Mouse (Mus musculus): ENCODE measurements around the gene Jtb.
"Not testable (repeated sequence)": the region's sequence is repeated elsewhere in the genome, so short reads cannot be mapped to it uniquely, and the experiment has no call there.

Jtb gene

GRCm38 (mm10) chr3:90224331-90224730 lies 7.1 kb upstream of the Jtb start:
- DNase-seq (ENCODE audit: low read depth), result no peak

- no peak for DNase-seq (ENCODE audit: low read depth)
Measured at GRCm38 (mm10) chr3:90231075-90231474, 322 bp upstream of the Jtb start.

- DNase-seq (ENCODE audit: low read depth), result no peak
Measured at GRCm38 (mm10) chr3:90241251-90241650, 9.9 kb downstream of the Jtb start.

- DNase-seq (ENCODE audit: low read depth), result no peak
Measured at GRCm38 (mm10) chr3:90241669-90242358, 10.4 kb downstream of the Jtb start.

- DNase-seq (ENCODE audit: low read depth), result no peak
Measured at GRCm38 (mm10) chr3:90242984-90243775, 11.8 kb downstream of the Jtb start, which contains the start of gene Creb3l4. Gene Creb3l4, minus strand, starts transcription at chr3:90243512.

- DNase-seq (ENCODE audit: low read depth), result no peak
Measured at GRCm38 (mm10) chr3:90245406-90245805, 14.0 kb downstream of the Jtb start.

GRCm38 (mm10) chr3:90247630-90247959 lies 16.2 kb downstream of the Jtb start:
- DNase-seq (ENCODE audit: low read depth), result no peak

GRCm38 (mm10) chr3:90247960-90248745 lies 16.8 kb downstream of the Jtb start, which contains the start of gene Slc39a1:
Gene Slc39a1, plus strand, starts transcription at chr3:90248172.
- DNase-seq (ENCODE audit: low read depth), result peak; percentile 93

- DNase-seq (ENCODE audit: low read depth), result peak; percentile 55
Measured at GRCm38 (mm10) chr3:90248746-90249100, 17.3 kb downstream of the Jtb start.

- DNase-seq (ENCODE audit: low read depth), result no peak
Measured at GRCm38 (mm10) chr3:90250791-90251190, 19.4 kb downstream of the Jtb start.

GRCm38 (mm10) chr3:90251731-90252226 lies 20.4 kb downstream of the Jtb start:
- not testable (repeated sequence) for DNase-seq (ENCODE audit: low read depth)

GRCm38 (mm10) chr3:90252659-90253058 lies 21.3 kb downstream of the Jtb start:
- not testable (repeated sequence) for DNase-seq (ENCODE audit: low read depth)

- DNase-seq (ENCODE audit: low read depth), result not testable (repeated sequence)
Measured at GRCm38 (mm10) chr3:90253174-90253573, 21.8 kb downstream of the Jtb start.

GRCm38 (mm10) chr3:90253653-90254418 lies 22.4 kb downstream of the Jtb start, which contains the start of gene Crtc2:
Gene Crtc2, plus strand, starts transcription at chr3:90254163.
- peak; percentile 96 for DNase-seq (ENCODE audit: low read depth)

- DNase-seq (ENCODE audit: low read depth), result peak; percentile 56
Measured at GRCm38 (mm10) chr3:90254419-90255193, 23.2 kb downstream of the Jtb start.

GRCm38 (mm10) chr3:90255194-90255565 lies 23.8 kb downstream of the Jtb start:
- no peak for DNase-seq (ENCODE audit: low read depth)

- DNase-seq (ENCODE audit: low read depth), result no peak
Measured at GRCm38 (mm10) chr3:90255784-90256353, 24.5 kb downstream of the Jtb start.

GRCm38 (mm10) chr3:90256731-90257530 lies 25.5 kb downstream of the Jtb start:
- no peak for DNase-seq (ENCODE audit: low read depth)

GRCm38 (mm10) chr3:90258521-90258920 lies 27.1 kb downstream of the Jtb start:
- no peak for DNase-seq (ENCODE audit: low read depth)

Measured in 416B (cell line).